Mouse (Mus musculus) forebrain, postnatal 0 days (tissue): ENCODE measurements around the gene Carhsp1. TPM values are rescaled to one million over a fixed set of nuclear protein-coding genes. Genes with fewer than 3 reads are reported as not detected.
A peak's percentile ranks its signal among the peaks of the same experiment; 100 is the strongest.

Experiments used
- ATAC-seq: fragments of 200-750 bp; cut with Nextera tagmentation; 2 replicates; pipeline ENCODE4 v1.8.0; 2017; ENCODE audit warnings: mild to moderate bottlenecking, moderate library complexity
- DNase-seq: peaks from one replicate; pipeline ENCODE4 v3.0.0-alpha.2; 2015
- H3K27ac ChIP-seq: fragments of 300-500 bp; sonication (generic); 2 replicates; pipeline ENCODE4 v1.5.1; 2014; ENCODE audit warnings: low read depth, mild to moderate bottlenecking, antibody characterized with exemption, low read length, moderate library complexity, mixed read lengths
- H3K27me3 ChIP-seq: fragments of 300-500 bp; sonication (generic); 2 replicates; pipeline ENCODE4 v1.6.1; 2014; ENCODE audit warnings: mild to moderate bottlenecking, low read length, mixed read lengths; ENCODE audit not compliant: insufficient read depth
- H3K36me3 ChIP-seq: fragments of 300-500 bp; sonication (generic); 2 replicates; pipeline ENCODE4 v1.6.1; 2014; ENCODE audit warnings: mild to moderate bottlenecking, moderate library complexity; ENCODE audit not compliant: insufficient read depth
- H3K4me1 ChIP-seq: fragments of 300-500 bp; sonication (generic); 2 replicates; pipeline ENCODE4 v1.6.1; 2014; ENCODE audit warnings: antibody characterized with exemption; ENCODE audit not compliant: insufficient read depth
- H3K4me2 ChIP-seq: fragments of 300-500 bp; sonication (generic); 2 replicates; pipeline ENCODE4 v1.6.1; 2014; ENCODE audit warnings: low read depth, mild to moderate bottlenecking, moderate library complexity
- H3K4me3 ChIP-seq: fragments of 300-500 bp; sonication (generic); 2 replicates; pipeline ENCODE4 v1.5.1; 2014; ENCODE audit warnings: low read depth, low read length, mixed read lengths
- H3K9ac ChIP-seq: fragments of 300-500 bp; sonication (generic); 2 replicates; pipeline ENCODE4 v1.6.1; 2014; ENCODE audit warnings: mild to moderate bottlenecking
- H3K9me3 ChIP-seq: fragments of 300-500 bp; sonication (generic); 2 replicates; pipeline ENCODE4 v1.6.1; 2016; ENCODE audit warnings: low read length
- CTCF ChIP-seq: sonication (generic); IDR thresholded peaks from 2 replicates; pipeline ENCODE4 v1.5.1; 2016; ENCODE audit warnings: antibody characterized with exemption, control low read depth, low read depth
- WGBS: fragments of 180-500 bp; shearing (Covaris S2); extraction: QIAGEN DNeasy Blood & Tissue Kit; methylation state at CpG from one replicate; pipeline ENCODE4 v1.1.7; 2014; 5-methylcytosine and 5-hydroxymethylcytosine counted together
- polyA plus RNA-seq: library from polyadenylated mRNA; unstranded; fragments of >200 nt; fragmentation: Nextera tagmentation; extraction: Ambion mirVana; gene quantifications from 2 replicates; pipeline ENCODE4 v1.2.1, GENCODE M21; 2015
- total RNA-seq: library from RNA; depleted of rRNA; stranded (reverse); fragments of >200 nt; gene quantifications from 2 replicates; pipeline ENCODE4 v1.2.3, GENCODE M21; 2014

The Carhsp1 gene
- total and polyA plus RNA-seq, 2 experiments from 2014 or later = 142 to 144 TPM

DNA sequence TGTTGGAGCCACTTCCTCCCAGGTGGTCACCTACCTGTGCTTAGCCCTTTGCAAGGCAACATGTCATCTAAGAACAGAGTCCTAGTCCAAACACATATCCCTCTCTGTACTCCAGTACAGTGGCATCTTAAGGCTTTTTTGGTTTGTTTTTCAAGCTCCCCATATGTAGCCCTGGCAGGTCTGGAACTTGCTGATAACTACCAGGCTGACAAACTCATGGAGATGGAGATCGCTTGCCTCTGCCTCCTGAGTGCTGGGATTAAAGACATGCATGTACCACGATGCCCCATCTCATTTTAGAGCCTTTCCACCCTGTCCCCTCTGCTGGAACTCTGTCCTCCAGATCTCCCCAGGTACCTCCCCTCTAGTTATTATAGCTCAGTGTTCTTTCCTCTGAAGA is 4.3 kb upstream of the Carhsp1 start:
- Histone ChIP-seq H3K4me3 (no peak overlapping the region), H3K4me2 (no peak overlapping the region), H3K27me3 (no peaks in the 10 kb centered on the region), H3K27ac (no peak overlapping the region), H3K36me3 (no peaks in the 10 kb centered on the region), H3K4me1 (peaks cover 4% of the 10 kb centered on the region; the same call in 1 of the 2 replicates), H3K9ac (no peak overlapping the region), H3K9me3 (no peaks in the 10 kb centered on the region)
- ATAC-seq = no peak
- no peak for TF ChIP-seq CTCF
- WGBS = 75% methylated on average over 2 of the region's 2 CpGs
- no peak for DNase-seq

DNA sequence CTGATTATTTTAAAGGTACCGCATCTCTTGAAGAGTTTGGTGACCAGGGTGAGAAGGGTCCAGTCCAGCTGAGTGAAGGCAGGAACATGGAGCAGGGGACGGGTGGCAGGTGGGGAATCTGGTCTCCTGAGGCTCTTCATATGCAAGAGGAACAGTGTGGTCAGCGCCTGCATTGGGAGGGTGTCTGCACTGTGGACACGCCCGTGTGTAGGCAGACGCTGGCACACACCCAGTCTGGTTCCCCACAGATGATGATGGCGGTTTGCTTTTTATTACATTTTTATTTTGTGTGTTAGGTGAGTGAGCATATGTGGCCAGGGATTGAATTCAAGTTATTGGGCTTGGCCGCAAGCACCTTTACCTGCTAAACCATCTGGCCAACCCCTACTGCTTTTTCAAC is 3.6 kb upstream of the Carhsp1 start:
- Histone ChIP-seq H3K4me3 (no peak overlapping the region), H3K36me3 (no peaks in the 10 kb centered on the region), H3K27ac (no peak overlapping the region), H3K4me2 (no peak overlapping the region), H3K9ac (no peak overlapping the region), H3K27me3 (no peaks in the 10 kb centered on the region), H3K9me3 (no peaks in the 10 kb centered on the region), H3K4me1 (peaks cover 8% of the 10 kb centered on the region)
- no peak for DNase-seq
- no peak for ATAC-seq
- TF ChIP-seq CTCF = no peak
- WGBS = 84% methylated on average over 8 of the region's 8 CpGs

DNA sequence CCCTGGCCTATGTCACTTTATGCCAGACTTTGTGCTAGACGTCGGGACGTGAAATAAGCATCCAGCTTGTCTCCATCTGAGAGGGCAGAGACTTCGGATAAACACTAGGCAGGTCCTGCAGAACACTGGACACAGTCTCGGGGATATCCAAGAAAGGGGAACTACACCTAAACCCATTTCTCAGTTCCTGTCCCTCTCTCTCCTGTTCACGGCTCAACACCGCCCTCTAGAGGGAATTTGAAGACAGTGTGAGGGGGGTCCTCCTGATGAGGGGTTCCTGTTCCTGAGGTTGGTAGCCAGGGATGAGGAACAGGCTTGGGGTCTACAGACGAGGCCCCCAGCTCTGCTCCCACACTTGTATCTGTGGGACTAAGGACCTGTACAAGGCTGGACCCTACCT is 2.2 kb upstream of the Carhsp1 start:
- TF ChIP-seq CTCF = peak; percentile 92
- H3K4me1 ChIP-seq = peaks cover 20% of the 10 kb centered on the region
- H3K4me3 ChIP-seq = no peak overlapping the region
- DNase-seq (peak; percentile 80), ATAC-seq (peak; percentile 28; the same call in 1 of the 2 replicates)
- WGBS = 4% methylated on average over 8 of the region's 8 CpGs
- no peak overlapping the region for H3K9ac ChIP-seq
- no peaks in the 10 kb centered on the region for H3K9me3 ChIP-seq
- no peaks in the 10 kb centered on the region for H3K27me3 ChIP-seq
- H3K4me2 ChIP-seq = no peak overlapping the region
- H3K27ac ChIP-seq = no peak overlapping the region
- no peaks in the 10 kb centered on the region for H3K36me3 ChIP-seq

DNA sequence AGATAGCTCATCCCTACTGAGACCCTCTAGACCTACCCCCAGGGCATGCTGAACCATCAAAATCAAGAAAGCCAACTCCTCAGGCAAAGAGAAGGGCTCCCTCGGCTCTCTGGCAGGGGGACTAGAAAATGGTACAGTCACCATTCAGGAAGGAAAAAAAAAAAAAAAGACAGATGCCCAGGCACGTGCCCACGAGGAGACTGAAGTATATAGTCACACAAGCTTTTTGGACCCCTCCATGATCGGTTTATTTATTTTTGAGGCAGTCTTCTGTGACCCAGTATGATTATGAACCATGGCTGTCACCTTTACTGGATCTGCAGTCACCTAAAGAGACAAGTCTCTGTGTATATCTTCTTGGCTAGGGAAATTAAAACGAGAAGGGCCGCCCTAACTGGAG is 1.4 kb upstream of the Carhsp1 start:
- Histone ChIP-seq H3K36me3 (no peaks in the 10 kb centered on the region), H3K4me2 (0 out of 2 replicates have a peak overlapping the region, but pooled peaks have one; percentile 79), H3K9ac (no peak overlapping the region), H3K27ac (no peak overlapping the region), H3K27me3 (no peaks in the 10 kb centered on the region), H3K9me3 (no peaks in the 10 kb centered on the region), H3K4me3 (no peak overlapping the region), H3K4me1 (peaks cover 25% of the 10 kb centered on the region)
- ATAC-seq = no peak
- 56% methylated on average over 6 of the region's 6 CpGs for WGBS
- DNase-seq = no peak
- no peak for TF ChIP-seq CTCF

DNA sequence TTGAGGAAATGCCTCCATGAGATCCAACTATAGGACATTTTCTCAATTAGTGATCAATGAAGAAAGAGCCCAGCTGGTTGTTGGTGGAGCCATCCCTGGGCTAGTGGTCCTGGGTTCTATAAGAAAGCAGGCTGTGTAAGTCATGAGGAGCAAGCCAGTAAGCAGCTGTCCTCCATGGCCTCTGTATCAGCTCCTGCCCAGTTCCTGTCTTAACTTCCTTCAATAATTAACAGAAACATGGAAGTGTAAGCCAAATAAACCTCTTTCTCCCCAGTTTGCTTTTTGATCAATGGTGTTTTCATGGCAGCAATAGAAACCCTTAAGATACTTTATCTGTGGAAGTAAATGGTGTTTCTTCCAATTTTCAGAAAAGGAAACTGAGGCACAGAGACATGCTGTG is 856 bp upstream of the Carhsp1 start:
- Histone ChIP-seq H3K9me3 (no peaks in the 10 kb centered on the region), H3K9ac (peak overlapping the region; percentile 76), H3K4me2 (peak overlapping the region; percentile 79), H3K4me3 (no peak overlapping the region; the same call in 1 of the 2 replicates), H3K4me1 (peaks cover 25% of the 10 kb centered on the region), H3K36me3 (no peaks in the 10 kb centered on the region), H3K27me3 (no peaks in the 10 kb centered on the region), H3K27ac (no peak overlapping the region)
- ATAC-seq (no peak), DNase-seq (no peak)
- TF ChIP-seq CTCF = no peak

DNA sequence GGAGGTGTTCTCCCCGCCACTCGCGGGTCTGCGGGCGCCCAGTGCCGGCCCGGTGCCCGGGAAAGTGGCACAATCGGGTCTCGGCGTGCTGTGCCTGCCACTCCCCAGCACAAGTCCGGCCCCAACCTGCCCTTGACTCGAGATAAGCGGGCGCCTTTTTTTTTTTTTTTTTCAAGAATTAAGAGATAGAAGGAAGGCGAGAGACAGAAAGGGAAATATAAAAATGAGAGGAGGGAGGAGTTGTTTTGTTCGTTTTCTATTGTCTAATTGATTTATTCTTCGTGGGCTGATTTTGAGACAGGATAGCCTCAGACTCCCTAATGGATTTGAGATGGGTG is 364 bp upstream of the Carhsp1 start:
- ATAC-seq (no peak), DNase-seq (no peak)
- TF ChIP-seq CTCF = no peak
- Histone ChIP-seq H3K4me2 (peak overlapping the region; percentile 79), H3K27ac (peak overlapping the region; percentile 64), H3K9me3 (no peaks in the 10 kb centered on the region), H3K4me3 (peak overlapping the region; percentile 73), H3K27me3 (no peaks in the 10 kb centered on the region), H3K9ac (peak overlapping the region; percentile 76), H3K4me1 (peaks cover 25% of the 10 kb centered on the region), H3K36me3 (no peaks in the 10 kb centered on the region)
- WGBS = under 1% methylated on average over 18 of the region's 18 CpGs

DNA sequence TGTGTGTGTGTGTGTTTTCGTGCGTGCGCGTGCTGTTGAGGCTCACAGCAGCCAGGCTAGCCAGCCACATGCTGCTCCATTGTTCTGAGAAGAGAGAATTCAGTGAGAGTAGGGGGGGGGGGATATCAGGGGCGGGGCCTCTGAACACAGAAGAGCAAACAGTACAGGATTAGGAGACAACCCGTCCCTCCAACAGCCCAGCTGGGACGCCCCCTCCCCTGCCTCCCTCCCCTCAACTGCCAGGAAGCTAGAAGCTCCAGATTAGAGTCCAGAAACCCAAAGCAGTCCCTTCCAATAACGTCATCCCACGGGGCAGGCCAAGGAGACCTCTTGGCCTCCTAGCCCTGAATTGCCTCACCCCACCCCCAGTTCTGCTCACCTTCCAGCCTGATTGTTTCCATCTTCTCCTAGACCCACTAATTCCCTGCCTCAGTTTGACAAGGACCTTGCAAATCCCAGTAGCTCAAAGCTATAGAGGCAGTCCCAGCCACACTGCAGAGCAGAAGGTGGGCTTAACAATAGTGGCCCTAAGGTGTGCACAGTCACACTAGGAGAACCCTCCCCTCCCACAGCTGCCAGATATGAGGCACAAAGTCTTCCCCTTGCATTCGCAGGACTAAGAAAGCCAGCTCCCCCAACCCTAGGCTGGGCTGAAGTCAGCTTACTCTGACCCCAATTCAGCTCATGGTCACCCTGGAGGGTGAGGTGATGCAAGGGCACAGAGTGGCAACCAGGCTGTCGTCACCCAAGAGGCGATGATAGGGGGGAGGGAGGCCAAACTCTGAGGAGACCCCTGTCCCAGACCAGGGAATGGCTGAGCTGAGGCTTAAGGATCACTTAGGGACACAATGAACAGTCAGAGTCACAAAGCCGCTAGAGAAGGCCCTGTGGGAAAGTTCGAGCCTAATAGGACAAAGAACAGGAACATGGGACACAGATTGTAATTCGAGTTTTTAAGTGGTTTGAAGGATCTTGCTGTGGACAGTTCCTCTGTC is 1.6 kb downstream of the Carhsp1 start:
- DNase-seq (peak; percentile 60), ATAC-seq (peak; percentile 61)
- WGBS = 8% methylated on average over 15 of the region's 15 CpGs
- Histone ChIP-seq H3K36me3 (0 out of 2 replicates have a peak, but pooled peaks cover 6% of the 10 kb centered on the region), H3K27me3 (no peaks in the 10 kb centered on the region), H3K4me3 (peak overlapping the region; percentile 73), H3K9me3 (no peaks in the 10 kb centered on the region), H3K4me1 (peaks cover 25% of the 10 kb centered on the region), H3K4me2 (peak overlapping the region; percentile 79), H3K9ac (peak overlapping the region; percentile 76), H3K27ac (peak overlapping the region; percentile 59)
- no peak for TF ChIP-seq CTCF
